Mouse (Mus musculus) liver, adult 2 months (tissue): ENCODE results near the gene Mdh1b. TPM values are rescaled to one million over a fixed set of nuclear protein-coding genes. Genes with fewer than 3 reads are reported as not detected.

ENCODE experiments used
- DNase-seq: peaks from one replicate; pipeline ENCODE4 v3.0.0-alpha.2; 2011; ENCODE audit warnings: low read depth, low spot score; ENCODE audit errors: extremely low read depth
- H3K27ac ChIP-seq: fragments of 200-500 bp; replicated peaks from 2 replicates; pipeline ENCODE4 v1.5.1; 2012; ENCODE audit warnings: low read depth, mild to moderate bottlenecking, control low read depth, inconsistent platforms, low read length; ENCODE audit not compliant: insufficient read depth
- H3K27me3 ChIP-seq: fragments of 200-500 bp; 2 replicates; pipeline ENCODE4 v1.6.1; 2012; ENCODE audit warnings: mild to moderate bottlenecking, moderate library complexity, low read length, inconsistent platforms; ENCODE audit not compliant: control insufficient read depth, insufficient read depth
- H3K36me3 ChIP-seq: fragments of 200-500 bp; 2 replicates; pipeline ENCODE4 v1.6.1; 2012; ENCODE audit warnings: low read length, inconsistent platforms; ENCODE audit not compliant: control insufficient read depth, insufficient read depth
- H3K4me1 ChIP-seq: fragments of 200-500 bp; 2 replicates; pipeline ENCODE4 v1.6.1; 2011; ENCODE audit warnings: low read length; ENCODE audit not compliant: control insufficient read depth, insufficient read depth
- H3K4me3 ChIP-seq: fragments of 200-500 bp; 2 replicates; pipeline ENCODE4 v1.5.1; 2011; ENCODE audit warnings: low read depth, mild to moderate bottlenecking, control low read depth, low read length, moderate library complexity; ENCODE audit not compliant: insufficient read depth
- H3K79me2 ChIP-seq: fragments of 200-500 bp; 2 replicates; pipeline ENCODE4 v1.6.1; 2012; ENCODE audit warnings: inconsistent platforms, mild to moderate bottlenecking, low read length, moderate library complexity; ENCODE audit not compliant: control insufficient read depth, insufficient read depth
- H3K9ac ChIP-seq: fragments of 200-500 bp; 2 replicates; pipeline ENCODE4 v1.6.1; 2012; ENCODE audit warnings: low read depth, mild to moderate bottlenecking, control low read depth, inconsistent platforms, low read length
- CTCF ChIP-seq: fragments of 200-500 bp; IDR thresholded peaks from 2 replicates; pipeline ENCODE4 v1.5.1; 2011; ENCODE audit warnings: low read depth, low read length, control low read depth
- POLR2A ChIP-seq: fragments of 200-500 bp; IDR thresholded peaks from 2 replicates; pipeline ENCODE4 v1.6.1; 2011; ENCODE audit warnings: low read length, control low read depth; ENCODE audit not compliant: insufficient read depth; ENCODE audit errors: extremely low read depth
- WGBS: fragments of 180-500 bp; shearing (Covaris S2); methylation state at CpG from one replicate; pipeline ENCODE4 v1.1.7; 2018; 5-methylcytosine and 5-hydroxymethylcytosine counted together
- polyA plus RNA-seq: library from polyadenylated mRNA; depleted of rRNA; stranded (reverse); fragments of >200 nt; gene quantifications from 2 replicates; pipeline ENCODE4 v1.2.3, GENCODE M21; 2012
- total RNA-seq: library from RNA; depleted of rRNA; stranded (reverse); fragments of >200 nt; gene quantifications from 2 replicates; pipeline ENCODE4 v1.2.3, GENCODE M21; 2014

The Mdh1b gene
- total and polyA plus RNA-seq, 2 experiments: 0.09 TPM; not detected in 1

GRCm38 (mm10) chr1:63708876-63709275 is 21.2 kb downstream of the Mdh1b start:
- no peaks in the 10 kb centered on the region for H3K79me2 ChIP-seq
- H3K4me3 ChIP-seq: no peak overlapping the region
- H3K9ac ChIP-seq: no peak overlapping the region
- WGBS: 64% methylated on average over 3 of the region's 3 CpGs
- TF ChIP-seq CTCF (no peak), POLR2A (no peak)
- H3K4me1 ChIP-seq: no peaks in the 10 kb centered on the region
- no peak overlapping the region for H3K27ac ChIP-seq
- no peaks in the 10 kb centered on the region for H3K36me3 ChIP-seq
- DNase-seq: no peak
- no peaks in the 10 kb centered on the region for H3K27me3 ChIP-seq

DNA sequence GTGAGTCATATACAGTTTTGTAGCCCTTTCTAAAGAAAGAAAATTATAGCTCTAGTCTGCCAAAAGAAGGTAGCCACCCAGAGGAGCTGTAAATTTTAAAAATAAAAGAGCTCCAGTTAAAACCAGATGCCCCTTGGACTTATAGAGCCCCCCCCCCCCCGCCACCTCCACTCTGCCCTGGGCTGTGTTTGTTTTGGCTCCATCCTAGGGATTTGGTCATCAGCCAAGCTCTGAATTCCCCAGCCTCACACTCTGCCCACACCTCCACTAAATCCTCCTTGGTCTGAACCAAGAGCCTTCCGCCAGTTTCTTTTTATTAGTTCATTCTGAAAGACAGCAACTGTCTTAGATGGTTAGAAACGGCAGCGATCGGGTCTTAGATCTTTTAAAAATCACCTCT is 24.4 kb downstream of the Mdh1b start:
- H3K79me2 ChIP-seq: no peaks in the 10 kb centered on the region
- no peak overlapping the region for H3K9ac ChIP-seq
- no peak overlapping the region for H3K4me3 ChIP-seq
- H3K36me3 ChIP-seq: no peaks in the 10 kb centered on the region
- 34% methylated on average over 5 of the region's 5 CpGs for WGBS
- DNase-seq: peak; percentile 49
- H3K27ac ChIP-seq: no peak overlapping the region
- TF ChIP-seq CTCF (no peak), POLR2A (no peak)
- H3K4me1 ChIP-seq: no peaks in the 10 kb centered on the region
- no peaks in the 10 kb centered on the region for H3K27me3 ChIP-seq

DNA sequence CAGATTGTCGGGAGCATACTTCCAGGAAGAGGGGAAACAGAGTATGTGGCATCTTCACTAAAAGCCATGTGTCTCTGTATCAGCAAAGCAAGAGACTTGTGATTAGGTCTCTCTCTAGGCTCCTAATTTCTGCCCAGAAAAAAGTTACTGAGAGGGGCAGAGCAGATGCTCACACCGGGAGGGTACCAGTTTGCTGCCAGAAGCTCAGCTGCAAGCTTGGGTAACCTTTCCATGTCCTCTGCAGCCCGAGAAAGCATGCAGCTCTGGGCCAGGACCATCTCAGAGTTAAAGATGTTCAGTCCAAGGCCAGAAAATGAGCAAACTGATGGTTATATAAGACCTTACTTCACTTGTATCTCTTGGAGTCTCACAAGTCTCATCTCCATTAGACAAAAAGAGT is 33.3 kb downstream of the Mdh1b start:
- Histone ChIP-seq H3K27me3 (no peaks in the 10 kb centered on the region), H3K79me2 (no peaks in the 10 kb centered on the region), H3K27ac (no peak overlapping the region), H3K4me3 (no peak overlapping the region), H3K9ac (no peak overlapping the region), H3K36me3 (no peaks in the 10 kb centered on the region), H3K4me1 (no peaks in the 10 kb centered on the region)
- TF ChIP-seq POLR2A (no peak), CTCF (no peak)
- no peak for DNase-seq
- WGBS: 76% methylated on average over 3 of the region's 3 CpGs

DNA sequence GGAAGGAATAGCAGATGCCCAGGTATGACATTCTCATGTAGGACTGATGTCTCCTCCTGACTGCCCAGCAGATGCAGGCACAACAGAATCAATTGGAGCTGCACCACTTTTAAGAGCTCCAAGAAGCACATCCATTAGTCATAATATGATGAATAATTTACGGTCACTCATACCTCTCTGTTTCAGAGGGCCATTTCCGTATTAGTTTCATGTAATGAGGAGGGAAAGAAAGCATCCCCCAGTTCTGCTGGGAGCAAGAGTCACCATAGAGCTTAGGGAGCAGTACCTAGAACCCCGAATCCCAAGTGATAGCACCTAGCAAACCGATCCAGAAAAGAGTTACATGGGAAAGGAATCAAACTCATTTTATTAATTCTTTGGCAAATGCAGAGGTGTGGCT is 43.3 kb downstream of the Mdh1b start, which contains the start of gene Dytn:
Gene Dytn (minus strand): TSS at position 101 of the 400 bp plus-strand sequence.
- TF ChIP-seq CTCF (no peak), POLR2A (no peak)
- Histone ChIP-seq H3K9ac (no peak within 1 kb of the TSS), H3K79me2 (no peaks in the 10 kb centered on the region), H3K27me3 (no peaks in the 10 kb centered on the region), H3K36me3 (no peaks in the 10 kb centered on the region), H3K4me3 (no peak within 1 kb of the TSS), H3K4me1 (no peaks in the 10 kb centered on the region), H3K27ac (no peak within 1 kb of the TSS)
- DNase-seq: no peak
- WGBS: 83% methylated on average over 4 of the region's 4 CpGs

GRCm38 (mm10) chr1:63675975-63676374 is 54.1 kb downstream of the Mdh1b start:
- Histone ChIP-seq H3K36me3 (no peaks in the 10 kb centered on the region), H3K27me3 (no peaks in the 10 kb centered on the region), H3K4me1 (no peaks in the 10 kb centered on the region), H3K27ac (no peak overlapping the region), H3K9ac (no peak overlapping the region), H3K79me2 (no peaks in the 10 kb centered on the region), H3K4me3 (no peak overlapping the region)
- no peak for TF ChIP-seq CTCF
- 82% methylated on average over 3 of the region's 3 CpGs for WGBS
- DNase-seq: no peak

DNA sequence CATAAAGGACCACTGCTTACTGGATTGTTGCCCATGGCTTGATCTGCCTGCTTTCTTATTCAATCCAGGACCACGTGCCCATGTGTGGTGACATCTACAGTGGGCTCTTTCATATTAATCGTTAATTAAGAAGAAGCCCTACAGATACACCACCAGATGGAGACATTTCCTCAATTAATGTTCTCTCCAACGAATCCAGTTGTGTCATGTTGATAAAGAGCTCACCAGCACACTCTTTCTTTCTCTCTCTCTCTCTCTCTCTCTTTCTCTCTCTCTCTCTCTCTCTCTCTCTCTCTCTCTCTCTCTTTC is 61.3 kb downstream of the Mdh1b start:
- Histone ChIP-seq H3K4me1 (no peaks in the 10 kb centered on the region), H3K79me2 (no peaks in the 10 kb centered on the region), H3K4me3 (no peak overlapping the region), H3K36me3 (no peaks in the 10 kb centered on the region), H3K9ac (no peak overlapping the region), H3K27ac (no peak overlapping the region), H3K27me3 (no peaks in the 10 kb centered on the region)
- DNase-seq: peak; percentile 56
- 3% methylated on average over 3 of the region's 3 CpGs for WGBS
- TF ChIP-seq CTCF: peak; percentile 26; the same call in 1 of the 2 replicates
- no peak for TF ChIP-seq POLR2A
